Mouse (Mus musculus) limb, embryonic 12.5 days (tissue): ENCODE results near the gene Cxcl13. TPM values are rescaled to one million over a fixed set of nuclear protein-coding genes. Genes with fewer than 3 reads are reported as not detected.
"Not testable (repeated sequence)": the region's sequence is repeated elsewhere in the genome, so short reads cannot be mapped to it uniquely, and the experiment has no call there.

Experiments used
- ATAC-seq: fragments of 200-750 bp; cut with Nextera tagmentation; 2 replicates; pipeline ENCODE4 v1.8.0; 2017; ENCODE audit warnings: low read depth, moderate TSS enrichment; ENCODE audit not compliant: insufficient number of reproducible peaks, insufficient read depth, low FRiP score, low TSS enrichment
- H3K27ac ChIP-seq: fragments of 300-500 bp; sonication (generic); 2 replicates; pipeline ENCODE4 v1.5.1; 2016; ENCODE audit warnings: mild to moderate bottlenecking, moderate library complexity
- H3K27me3 ChIP-seq: fragments of 300-500 bp; sonication (generic); 2 replicates; pipeline ENCODE4 v1.6.1; 2016; ENCODE audit warnings: mild to moderate bottlenecking, moderate library complexity
- H3K36me3 ChIP-seq: fragments of 300-500 bp; sonication (generic); 2 replicates; pipeline ENCODE4 v1.6.1; 2016; ENCODE audit warnings: mild to moderate bottlenecking, moderate library complexity
- H3K4me1 ChIP-seq: fragments of 300-500 bp; sonication (generic); replicated peaks from 2 replicates; pipeline ENCODE4 v1.6.1; 2016
- H3K4me2 ChIP-seq: fragments of 300-500 bp; sonication (generic); 2 replicates; pipeline ENCODE4 v1.6.1; 2016; ENCODE audit warnings: mild to moderate bottlenecking, moderate library complexity
- H3K4me3 ChIP-seq: fragments of 300-500 bp; sonication (generic); replicated peaks from 2 replicates; pipeline ENCODE4 v1.5.1; 2016; ENCODE audit warnings: mild to moderate bottlenecking
- H3K9ac ChIP-seq: fragments of 300-500 bp; sonication (generic); replicated peaks from 2 replicates; pipeline ENCODE4 v1.6.1; 2016; ENCODE audit warnings: mild to moderate bottlenecking, moderate library complexity
- H3K9me3 ChIP-seq: fragments of 300-500 bp; sonication (generic); 2 replicates; pipeline ENCODE4 v1.6.1; 2016; ENCODE audit warnings: mild to moderate bottlenecking, moderate library complexity
- WGBS: fragments of 180-500 bp; shearing (Covaris S2); methylation state at CpG from one replicate; pipeline ENCODE4 v1.1.7; 2016; 5-methylcytosine and 5-hydroxymethylcytosine counted together
- polyA plus RNA-seq: library from polyadenylated mRNA; unstranded; fragments of >200 nt; fragmentation: Nextera tagmentation; extraction: Ambion mirVana; gene quantifications from 2 replicates; pipeline ENCODE4 v1.2.1, GENCODE M21; 2016

The Cxcl13 gene
- polyA plus RNA-seq, 1 experiment from 2014 or later, result 0.60 TPM

DNA sequence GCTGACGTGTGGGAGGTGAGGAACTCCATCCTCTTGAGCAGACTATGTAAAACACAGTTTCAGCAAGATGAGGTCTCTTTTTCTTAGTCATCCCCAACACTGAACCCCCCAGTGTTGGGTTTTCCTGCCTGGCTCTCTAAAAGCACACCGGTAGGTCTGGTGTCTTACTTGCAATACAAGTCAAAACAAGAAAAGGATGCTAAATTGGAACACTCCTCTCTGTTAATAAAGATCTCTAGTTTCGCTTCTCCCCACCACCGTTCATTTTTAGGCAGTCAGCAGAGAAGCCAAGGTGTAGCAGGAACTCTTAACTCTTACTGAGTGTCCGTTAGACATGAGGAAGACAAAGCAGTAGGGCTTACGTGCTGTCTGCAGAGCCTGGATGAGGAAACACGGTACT lies 15.2 kb upstream of the Cxcl13 start:
- Histone ChIP-seq H3K9me3 (no peaks in the 10 kb centered on the region), H3K36me3 (no peaks in the 10 kb centered on the region), H3K4me3 (no peak overlapping the region), H3K27ac (no peak overlapping the region), H3K9ac (no peak overlapping the region), H3K4me1 (peaks cover 6% of the 10 kb centered on the region), H3K27me3 (no peaks in the 10 kb centered on the region), H3K4me2 (no peak overlapping the region)
- ATAC-seq, result no peak
- 84% methylated on average over 7 of the region's 7 CpGs for WGBS

GRCm38 (mm10) chr5:95945120-95945519 lies 11.6 kb upstream of the Cxcl13 start:
- H3K4me1 ChIP-seq, result peaks cover 6% of the 10 kb centered on the region
- no peak overlapping the region for H3K9ac ChIP-seq
- ATAC-seq, result no peak
- H3K4me3 ChIP-seq, result no peak overlapping the region
- H3K27ac ChIP-seq, result no peak overlapping the region
- no peaks in the 10 kb centered on the region for H3K36me3 ChIP-seq
- H3K9me3 ChIP-seq, result no peaks in the 10 kb centered on the region; the same call in 1 of the 2 replicates
- H3K27me3 ChIP-seq, result no peaks in the 10 kb centered on the region
- 24% methylated on average over 3 of the region's 3 CpGs for WGBS
- H3K4me2 ChIP-seq, result no peak overlapping the region

DNA sequence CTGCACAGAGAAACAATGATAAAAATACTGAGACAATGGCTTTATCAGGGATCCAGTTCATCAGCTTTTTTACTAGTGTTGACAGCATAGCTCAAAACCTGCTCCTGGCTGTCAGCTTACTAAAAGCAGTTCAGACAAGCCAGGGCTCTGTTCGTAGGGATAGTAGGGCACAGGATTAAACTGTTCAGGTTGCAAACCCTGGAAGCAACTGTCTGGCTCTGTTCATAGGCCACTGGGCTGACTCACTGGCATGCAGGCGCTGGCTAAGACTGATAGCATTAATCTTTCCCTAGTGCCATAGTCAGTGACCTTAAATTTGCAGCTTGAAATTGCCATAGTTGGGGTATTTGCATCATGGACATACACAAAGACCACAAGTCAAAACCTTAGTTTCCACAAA lies 10.4 kb upstream of the Cxcl13 start:
- no peaks in the 10 kb centered on the region for H3K36me3 ChIP-seq
- no peak for ATAC-seq
- no peaks in the 10 kb centered on the region; the same call in 1 of the 2 replicates for H3K9me3 ChIP-seq
- no peak overlapping the region for H3K4me2 ChIP-seq
- no peaks in the 10 kb centered on the region for H3K27me3 ChIP-seq
- no peaks in the 10 kb centered on the region for H3K4me1 ChIP-seq
- 74% methylated on average over 2 of the region's 2 CpGs for WGBS
- H3K4me3 ChIP-seq, result no peak overlapping the region
- no peak overlapping the region for H3K27ac ChIP-seq
- H3K9ac ChIP-seq, result no peak overlapping the region

DNA sequence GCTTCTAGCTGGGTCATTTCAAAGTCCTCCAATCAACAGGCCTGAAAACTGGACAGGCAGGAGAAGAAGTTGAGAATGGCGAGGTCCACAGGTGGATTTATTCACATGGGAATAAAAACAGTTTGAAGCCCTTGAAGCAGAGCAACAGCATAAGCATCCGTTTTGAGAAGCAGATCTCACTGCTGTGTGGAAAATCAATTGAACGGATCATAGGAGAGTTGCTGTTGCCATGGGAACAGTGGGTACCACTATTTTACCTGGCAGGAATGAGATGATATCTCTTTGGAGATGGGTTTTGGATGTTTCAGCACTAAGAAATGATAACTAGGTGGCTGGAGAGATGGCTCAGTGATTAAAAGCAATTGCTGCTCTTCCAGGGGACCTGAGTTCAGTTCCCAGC lies 8.1 kb upstream of the Cxcl13 start:
- no peaks in the 10 kb centered on the region; the same call in 1 of the 2 replicates for H3K9me3 ChIP-seq
- H3K4me2 ChIP-seq, result no peak overlapping the region
- H3K4me3 ChIP-seq, result no peak overlapping the region
- no peak for ATAC-seq
- no peaks in the 10 kb centered on the region for H3K27me3 ChIP-seq
- no peak overlapping the region for H3K27ac ChIP-seq
- no peak overlapping the region for H3K9ac ChIP-seq
- WGBS, result 82% methylated on average over 3 of the region's 3 CpGs
- H3K4me1 ChIP-seq, result no peaks in the 10 kb centered on the region
- no peaks in the 10 kb centered on the region for H3K36me3 ChIP-seq

GRCm38 (mm10) chr5:95949946-95950701 lies 6.6 kb upstream of the Cxcl13 start:
- H3K9me3 ChIP-seq, result no peaks in the 10 kb centered on the region; the same call in 1 of the 2 replicates
- 27% methylated on average over 19 of the region's 19 CpGs for WGBS

DNA sequence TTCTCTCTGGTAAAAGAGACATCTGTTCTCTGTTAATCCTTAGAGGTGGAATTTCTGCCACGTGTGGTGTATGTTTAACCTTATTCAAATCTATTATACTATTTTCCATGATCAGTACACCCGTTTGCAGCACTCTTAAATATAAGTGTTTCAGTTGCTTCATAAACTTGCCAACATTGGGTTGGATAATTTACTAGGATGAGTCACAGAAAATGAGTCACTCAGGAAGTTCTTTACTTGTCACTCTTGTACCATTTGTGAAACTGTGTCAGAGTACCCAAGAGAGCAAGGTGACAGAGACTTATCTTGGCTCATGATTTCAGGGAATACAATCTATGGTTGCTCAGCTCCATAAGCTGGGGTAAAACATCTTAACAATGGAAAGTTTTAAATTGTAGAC lies 8.2 kb downstream of the Cxcl13 start:
- Histone ChIP-seq H3K4me3 (no peak overlapping the region), H3K27ac (no peak overlapping the region), H3K9me3 (no peaks in the 10 kb centered on the region), H3K36me3 (no peaks in the 10 kb centered on the region), H3K27me3 (no peaks in the 10 kb centered on the region), H3K4me1 (no peaks in the 10 kb centered on the region), H3K9ac (no peak overlapping the region), H3K4me2 (no peak overlapping the region)
- ATAC-seq, result no peak
- 55% methylated on average over 2 of the region's 2 CpGs for WGBS

More at GRCm38 (mm10) chr5:95949946-95950701, 6.6 kb upstream of the Cxcl13 start:
- H3K4me1 ChIP-seq, result no peaks in the 10 kb centered on the region
- no peak overlapping the region for H3K27ac ChIP-seq
- no peak overlapping the region for H3K9ac ChIP-seq
- no peaks in the 10 kb centered on the region for H3K27me3 ChIP-seq
- no peak for ATAC-seq
- no peak overlapping the region for H3K4me2 ChIP-seq
- no peak overlapping the region for H3K4me3 ChIP-seq
- H3K36me3 ChIP-seq, result no peaks in the 10 kb centered on the region

DNA sequence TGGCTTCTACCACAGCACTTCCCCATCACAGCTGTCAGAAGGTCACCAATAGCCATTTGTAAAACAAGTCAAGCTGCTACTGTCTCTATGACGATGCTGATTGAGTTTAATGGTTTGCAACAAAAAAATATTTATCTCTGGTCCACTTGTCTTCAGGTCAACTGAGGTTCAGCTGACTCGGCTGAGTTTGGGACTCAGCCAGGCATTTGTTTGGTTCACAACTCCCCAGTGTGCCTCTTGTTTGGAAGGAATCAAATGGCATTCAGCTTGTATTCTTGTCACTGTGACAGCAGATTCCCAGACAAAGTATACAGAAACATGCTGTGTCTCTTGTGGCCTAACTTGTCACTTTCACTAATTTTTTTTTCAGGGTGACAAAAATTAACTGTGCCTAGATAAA lies 9.9 kb downstream of the Cxcl13 start:
- no peaks in the 10 kb centered on the region for H3K36me3 ChIP-seq
- H3K27me3 ChIP-seq, result no peaks in the 10 kb centered on the region
- 70% methylated on average over 2 of the region's 2 CpGs for WGBS
- no peaks in the 10 kb centered on the region for H3K9me3 ChIP-seq
- no peak for ATAC-seq
- no peak overlapping the region for H3K9ac ChIP-seq
- no peak overlapping the region for H3K4me2 ChIP-seq
- H3K4me1 ChIP-seq, result no peaks in the 10 kb centered on the region
- H3K27ac ChIP-seq, result no peak overlapping the region
- no peak overlapping the region for H3K4me3 ChIP-seq

GRCm38 (mm10) chr5:95970845-95971244 lies 14.1 kb downstream of the Cxcl13 start:
- no peak overlapping the region for H3K9ac ChIP-seq
- no peak overlapping the region for H3K4me3 ChIP-seq
- H3K4me2 ChIP-seq, result no peak overlapping the region
- WGBS, result 34% methylated on average over 6 of the region's 6 CpGs
- H3K4me1 ChIP-seq, result no peaks in the 10 kb centered on the region
- ATAC-seq, result no peak
- H3K27ac ChIP-seq, result no peak overlapping the region
- no peaks in the 10 kb centered on the region for H3K36me3 ChIP-seq
- H3K9me3 ChIP-seq, result no peaks in the 10 kb centered on the region
- H3K27me3 ChIP-seq, result peaks cover 10% of the 10 kb centered on the region; the same call in 1 of the 2 replicates

DNA sequence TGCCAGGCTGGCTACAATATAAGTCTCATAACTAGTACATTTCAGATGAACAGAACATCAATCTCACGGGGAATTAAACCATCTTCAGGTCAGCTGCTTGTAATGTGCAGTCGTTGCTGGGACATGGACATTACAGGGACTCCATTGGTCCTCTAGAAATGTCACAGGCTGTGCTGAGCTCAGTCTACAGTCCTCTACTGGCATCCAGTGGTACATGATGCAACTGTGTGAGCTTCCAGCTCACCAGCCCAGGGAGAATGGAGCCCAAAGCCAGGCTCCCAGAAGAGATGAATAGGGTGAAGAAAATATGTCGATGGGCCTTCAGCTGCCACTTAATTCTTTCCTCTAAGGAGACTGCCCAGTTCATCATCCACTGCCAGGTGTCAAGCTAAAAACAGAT lies 15.5 kb downstream of the Cxcl13 start:
- no peaks in the 10 kb centered on the region for H3K9me3 ChIP-seq
- no peaks in the 10 kb centered on the region for H3K36me3 ChIP-seq
- no peaks in the 10 kb centered on the region for H3K4me1 ChIP-seq
- H3K4me2 ChIP-seq, result no peak overlapping the region
- peaks cover 10% of the 10 kb centered on the region; the same call in 1 of the 2 replicates for H3K27me3 ChIP-seq
- ATAC-seq, result no peak
- no peak overlapping the region for H3K27ac ChIP-seq
- no peak overlapping the region for H3K4me3 ChIP-seq
- WGBS, result 83% methylated on average over 3 of the region's 3 CpGs
- no peak overlapping the region for H3K9ac ChIP-seq

- H3K4me1 ChIP-seq, ATAC-seq, H3K9me3 ChIP-seq, H3K36me3 ChIP-seq, H3K27ac ChIP-seq, H3K9ac ChIP-seq: not testable (repeated sequence)
- Histone ChIP-seq H3K27me3 (peaks cover 10% of the 10 kb centered on the region; the same call in 1 of the 2 replicates), H3K4me3 (peak overlapping the region; percentile 23), H3K4me2 (peak overlapping the region; percentile 44)
- 44% methylated on average over 34 of the region's 34 CpGs for WGBS
Observed at GRCm38 (mm10) chr5:95973806-95974205, 17.1 kb downstream of the Cxcl13 start.

- Histone ChIP-seq H3K36me3 (no peaks in the 10 kb centered on the region), H3K9ac (no peak overlapping the region), H3K27ac (no peak overlapping the region), H3K27me3 (peaks cover 10% of the 10 kb centered on the region; the same call in 1 of the 2 replicates), H3K4me1 (no peaks in the 10 kb centered on the region), H3K4me2 (no peak overlapping the region), H3K9me3 (no peaks in the 10 kb centered on the region), H3K4me3 (no peak overlapping the region)
- 61% methylated on average over 1 of the region's 1 CpGs for WGBS
- ATAC-seq, result no peak
Observed at GRCm38 (mm10) chr5:95976299-95976698, 19.5 kb downstream of the Cxcl13 start.
